Mouse (Mus musculus): ENCODE results near the gene Cpsf3. TPM values are rescaled to one million over a fixed set of nuclear protein-coding genes. Genes with fewer than 3 reads are reported as not detected.

Gene Cpsf3
- 112 and 115 TPM in 2 replicates for polyA plus RNA-seq (2015; fragmentation: Nextera tagmentation; extraction: Ambion mirVana)

- 48% methylated on average over 11 of the region's 11 CpGs for WGBS
- ATAC-seq (ENCODE audit: low read depth), result no peak
These were observed at the start of gene Cpsf3 for GRCm38 (mm10) chr12:21284761-21285441. Gene Cpsf3 (plus strand): TSS chr12:21285391.

GRCm38 (mm10) chr12:21241965-21242364, 43.2 kb upstream of the Cpsf3 start:
- Histone ChIP-seq H3K27me3 (ENCODE audit: control insufficient read depth, insufficient read depth, low read depth, low read length) (no peaks in the 10 kb centered on the region), H3K4me3 (ENCODE audit: low read length) (no peak overlapping the region), H3K4me1 (replicated peaks; ENCODE audit: control insufficient read depth, insufficient read depth, low read length) (no peaks in the 10 kb centered on the region), H3K9ac (ENCODE audit: low read length) (no peak overlapping the region), H3K9me3 (ENCODE audit: control insufficient read depth, low read length) (no peaks in the 10 kb centered on the region), H3K36me3 (ENCODE audit: control insufficient read depth, insufficient read depth, low read length) (peaks cover 8% of the 10 kb centered on the region), H3K27ac (ENCODE audit: low read length) (no peak overlapping the region), H3K4me2 (ENCODE audit: low read depth, low read length) (no peak overlapping the region)
- WGBS, result 84% methylated on average over 3 of the region's 3 CpGs
- ATAC-seq (ENCODE audit: low read depth), result no peak

More at GRCm38 (mm10) chr12:21284761-21285441, at the start of gene Cpsf3:
- peak within 1 kb of the TSS; percentile 89 for H3K4me2 ChIP-seq (ENCODE audit: low read depth, low read length)
- peak within 1 kb of the TSS; percentile 90 for H3K27ac ChIP-seq (ENCODE audit: low read length)
- H3K9me3 ChIP-seq (ENCODE audit: control insufficient read depth, low read length), result no peaks in the 10 kb centered on the region
- no peaks in the 10 kb centered on the region for H3K27me3 ChIP-seq (ENCODE audit: control insufficient read depth, insufficient read depth, low read depth, low read length)
- peak within 1 kb of the TSS; percentile 94 for H3K4me3 ChIP-seq (ENCODE audit: low read length)
- peak within 1 kb of the TSS; percentile 97 for H3K9ac ChIP-seq (ENCODE audit: low read length)
- H3K36me3 ChIP-seq (ENCODE audit: control insufficient read depth, insufficient read depth, low read length), result no peaks in the 10 kb centered on the region
- peaks cover 23% of the 10 kb centered on the region for H3K4me1 ChIP-seq (replicated peaks; ENCODE audit: control insufficient read depth, insufficient read depth, low read length)

GRCm38 (mm10) chr12:21244375-21244960, 40.7 kb upstream of the Cpsf3 start:
- peaks cover 4% of the 10 kb centered on the region; the same call in 1 of the 2 replicates for H3K36me3 ChIP-seq (ENCODE audit: control insufficient read depth, insufficient read depth, low read length)
- no peak overlapping the region for H3K9ac ChIP-seq (ENCODE audit: low read length)
- no peak overlapping the region for H3K4me3 ChIP-seq (ENCODE audit: low read length)
- no peaks in the 10 kb centered on the region for H3K27me3 ChIP-seq (ENCODE audit: control insufficient read depth, insufficient read depth, low read depth, low read length)
- no peak overlapping the region for H3K27ac ChIP-seq (ENCODE audit: low read length)
- H3K4me1 ChIP-seq (replicated peaks; ENCODE audit: control insufficient read depth, insufficient read depth, low read length), result no peaks in the 10 kb centered on the region
- ATAC-seq (ENCODE audit: low read depth), result no peak
- no peak overlapping the region for H3K4me2 ChIP-seq (ENCODE audit: low read depth, low read length)
- WGBS, result 97% methylated on average over 11 of the region's 11 CpGs
- no peaks in the 10 kb centered on the region for H3K9me3 ChIP-seq (ENCODE audit: control insufficient read depth, low read length)

- Histone ChIP-seq H3K4me1 (replicated peaks; ENCODE audit: control insufficient read depth, insufficient read depth, low read length) (no peaks in the 10 kb centered on the region), H3K9me3 (ENCODE audit: control insufficient read depth, low read length) (no peaks in the 10 kb centered on the region), H3K4me2 (ENCODE audit: low read depth, low read length) (no peak overlapping the region), H3K9ac (ENCODE audit: low read length) (no peak overlapping the region), H3K36me3 (ENCODE audit: control insufficient read depth, insufficient read depth, low read length) (peaks cover 20% of the 10 kb centered on the region), H3K27me3 (ENCODE audit: control insufficient read depth, insufficient read depth, low read depth, low read length) (no peaks in the 10 kb centered on the region), H3K4me3 (ENCODE audit: low read length) (no peak overlapping the region), H3K27ac (ENCODE audit: low read length) (no peak overlapping the region)
- WGBS, result 66% methylated on average over 7 of the region's 7 CpGs
- no peak for ATAC-seq (ENCODE audit: low read depth)
These were observed 37.3 kb upstream of the Cpsf3 start for GRCm38 (mm10) chr12:21247711-21248392.

GRCm38 (mm10) chr12:21260494-21261256, 24.5 kb upstream of the Cpsf3 start:
- Histone ChIP-seq H3K27ac (ENCODE audit: low read length) (no peak overlapping the region), H3K4me2 (ENCODE audit: low read depth, low read length) (no peak overlapping the region), H3K4me1 (replicated peaks; ENCODE audit: control insufficient read depth, insufficient read depth, low read length) (no peaks in the 10 kb centered on the region), H3K9ac (ENCODE audit: low read length) (no peak overlapping the region), H3K9me3 (ENCODE audit: control insufficient read depth, low read length) (no peaks in the 10 kb centered on the region), H3K4me3 (ENCODE audit: low read length) (no peak overlapping the region), H3K36me3 (ENCODE audit: control insufficient read depth, insufficient read depth, low read length) (peaks cover 24% of the 10 kb centered on the region), H3K27me3 (ENCODE audit: control insufficient read depth, insufficient read depth, low read depth, low read length) (no peaks in the 10 kb centered on the region)
- no peak for ATAC-seq (ENCODE audit: low read depth)
- 88% methylated on average over 6 of the region's 6 CpGs for WGBS

- Histone ChIP-seq H3K9ac (ENCODE audit: low read length) (no peak overlapping the region), H3K36me3 (ENCODE audit: control insufficient read depth, insufficient read depth, low read length) (peaks cover 23% of the 10 kb centered on the region)
- WGBS, result 64% methylated on average over 4 of the region's 4 CpGs
These were observed 23.7 kb upstream of the Cpsf3 start for GRCm38 (mm10) chr12:21261521-21261920.

GRCm38 (mm10) chr12:21263256-21263655, 21.9 kb upstream of the Cpsf3 start:
- Histone ChIP-seq H3K27ac (ENCODE audit: low read length) (no peak overlapping the region), H3K36me3 (ENCODE audit: control insufficient read depth, insufficient read depth, low read length) (peaks cover 20% of the 10 kb centered on the region), H3K9me3 (ENCODE audit: control insufficient read depth, low read length) (no peaks in the 10 kb centered on the region), H3K4me2 (ENCODE audit: low read depth, low read length) (no peak overlapping the region), H3K4me1 (replicated peaks; ENCODE audit: control insufficient read depth, insufficient read depth, low read length) (no peaks in the 10 kb centered on the region), H3K9ac (ENCODE audit: low read length) (no peak overlapping the region), H3K4me3 (ENCODE audit: low read length) (no peak overlapping the region), H3K27me3 (ENCODE audit: control insufficient read depth, insufficient read depth, low read depth, low read length) (no peaks in the 10 kb centered on the region)
- no peak for ATAC-seq (ENCODE audit: low read depth)
- WGBS, result 90% methylated on average over 5 of the region's 5 CpGs

More at GRCm38 (mm10) chr12:21261521-21261920, 23.7 kb upstream of the Cpsf3 start:
- H3K27me3 ChIP-seq (ENCODE audit: control insufficient read depth, insufficient read depth, low read depth, low read length), result no peaks in the 10 kb centered on the region
- no peaks in the 10 kb centered on the region for H3K9me3 ChIP-seq (ENCODE audit: control insufficient read depth, low read length)
- no peak overlapping the region for H3K4me3 ChIP-seq (ENCODE audit: low read length)
- H3K4me1 ChIP-seq (replicated peaks; ENCODE audit: control insufficient read depth, insufficient read depth, low read length), result no peaks in the 10 kb centered on the region
- no peak overlapping the region for H3K4me2 ChIP-seq (ENCODE audit: low read depth, low read length)
- H3K27ac ChIP-seq (ENCODE audit: low read length), result no peak overlapping the region
- ATAC-seq (ENCODE audit: low read depth), result no peak

- peak; percentile 48 for ATAC-seq (ENCODE audit: low read depth)
- H3K36me3 ChIP-seq (ENCODE audit: control insufficient read depth, insufficient read depth, low read length), result peaks cover 18% of the 10 kb centered on the region
- no peaks in the 10 kb centered on the region for H3K4me1 ChIP-seq (replicated peaks; ENCODE audit: control insufficient read depth, insufficient read depth, low read length)
- H3K4me3 ChIP-seq (ENCODE audit: low read length), result no peak overlapping the region
- H3K9ac ChIP-seq (ENCODE audit: low read length), result no peak overlapping the region
- no peaks in the 10 kb centered on the region for H3K27me3 ChIP-seq (ENCODE audit: control insufficient read depth, insufficient read depth, low read depth, low read length)
- H3K9me3 ChIP-seq (ENCODE audit: control insufficient read depth, low read length), result no peaks in the 10 kb centered on the region
- H3K4me2 ChIP-seq (ENCODE audit: low read depth, low read length), result no peak overlapping the region
- 65% methylated on average over 5 of the region's 5 CpGs for WGBS
- H3K27ac ChIP-seq (ENCODE audit: low read length), result peak overlapping the region; percentile 81
These were observed 20.9 kb upstream of the Cpsf3 start for GRCm38 (mm10) chr12:21264241-21264640.

GRCm38 (mm10) chr12:21264970-21265369, 20.2 kb upstream of the Cpsf3 start:
- no peak overlapping the region for H3K9ac ChIP-seq (ENCODE audit: low read length)
- ATAC-seq (ENCODE audit: low read depth), result no peak
- H3K27me3 ChIP-seq (ENCODE audit: control insufficient read depth, insufficient read depth, low read depth, low read length), result no peaks in the 10 kb centered on the region
- peaks cover 18% of the 10 kb centered on the region for H3K36me3 ChIP-seq (ENCODE audit: control insufficient read depth, insufficient read depth, low read length)
- 73% methylated on average over 3 of the region's 3 CpGs for WGBS
- H3K9me3 ChIP-seq (ENCODE audit: control insufficient read depth, low read length), result no peaks in the 10 kb centered on the region
- H3K27ac ChIP-seq (ENCODE audit: low read length), result no peak overlapping the region; the same call in 1 of the 2 replicates
- no peaks in the 10 kb centered on the region for H3K4me1 ChIP-seq (replicated peaks; ENCODE audit: control insufficient read depth, insufficient read depth, low read length)
- no peak overlapping the region for H3K4me2 ChIP-seq (ENCODE audit: low read depth, low read length)
- no peak overlapping the region for H3K4me3 ChIP-seq (ENCODE audit: low read length)

All from lung, embryonic 16.5 days (tissue).